Mouse (Mus musculus) bone marrow, adult 2 months (tissue): ENCODE measurements around the gene Pkn1.

Experiments
- CTCF ChIP-seq: fragments of 200-500 bp; IDR thresholded peaks from 2 replicates; pipeline ENCODE4 v1.5.1; 2011; ENCODE audit warnings: low read length, control low read depth; ENCODE audit not compliant: control insufficient read depth, insufficient read depth
- POLR2A ChIP-seq: fragments of 200-500 bp; IDR thresholded peaks from 2 replicates; pipeline ENCODE4 v1.6.1; 2011; ENCODE audit warnings: low read depth, mild to moderate bottlenecking, control low read depth, low read length, borderline replicate concordance; ENCODE audit not compliant: control insufficient read depth

DNA sequence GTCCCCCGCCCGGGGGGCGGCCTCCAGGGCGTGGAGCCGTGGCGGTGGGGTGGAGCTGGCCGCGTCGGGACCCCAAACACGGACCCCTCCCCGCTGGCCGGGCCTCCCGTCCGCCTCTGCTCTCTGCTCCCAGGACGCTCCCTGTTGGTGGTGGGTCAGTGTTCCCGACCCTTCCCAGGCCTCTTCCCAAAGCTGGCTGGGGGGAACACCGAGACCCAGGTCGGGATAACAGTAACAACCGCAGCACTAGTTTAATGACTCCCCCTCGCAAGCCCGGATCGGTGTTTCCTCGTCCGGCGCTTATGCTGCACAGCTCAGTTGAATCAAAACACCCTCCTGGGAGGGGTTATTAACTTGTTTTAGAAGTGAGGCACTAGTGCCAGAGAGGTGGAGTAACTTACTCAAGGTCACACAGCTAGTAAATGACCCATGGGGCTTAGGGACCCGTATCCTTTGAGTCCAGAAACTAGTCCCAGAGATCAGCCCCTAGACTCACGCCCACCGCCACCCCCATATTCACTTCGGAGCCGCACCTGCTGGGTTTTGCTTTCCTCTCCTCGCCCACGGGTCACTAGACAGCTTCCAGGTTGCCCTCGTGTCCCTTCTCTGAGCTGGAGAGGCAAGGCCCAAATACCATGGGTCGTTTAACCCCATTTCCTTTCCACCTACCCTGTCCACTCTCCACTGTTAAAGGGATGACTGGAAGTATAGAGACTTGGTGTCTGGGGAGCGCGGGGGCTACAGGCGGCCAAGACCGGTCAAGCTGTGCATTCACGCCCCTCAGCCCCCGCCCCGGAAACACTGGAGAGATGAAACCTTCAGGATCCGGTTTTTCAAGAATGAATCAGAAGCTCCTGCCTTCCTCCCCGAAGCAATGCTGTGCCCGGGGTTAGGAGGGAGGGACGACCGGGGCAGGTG, 46.0 kb downstream of the Pkn1 start:
- TF ChIP-seq POLR2A (no peak), CTCF (no peak)
